Mouse (Mus musculus) A20 (cell line): ENCODE results near the gene Vmn2r48.
"Not testable (repeated sequence)": the region's sequence is repeated elsewhere in the genome, so short reads cannot be mapped to it uniquely, and the experiment has no call there.

Experiments used
- DNase-seq: peaks from one replicate; pipeline ENCODE4 v3.0.0-alpha.2; 2011; ENCODE audit warnings: low read depth, low spot score

Gene Vmn2r48

GRCm38 (mm10) chr7:9953485-9953884, at the start of gene Vmn2r48:
TSS of gene Vmn2r48 (minus strand) at chr7:9953585.
- DNase-seq: not testable (repeated sequence)

- DNase-seq: not testable (repeated sequence)
Observed at GRCm38 (mm10) chr7:9992157-9992556, 38.8 kb upstream of the Vmn2r48 start, which contains the start of gene Vmn2r49. TSS of gene Vmn2r49 (minus strand) at chr7:9992257.
